ENCODE assay signal across 10 mouse cellular contexts in genomic region chr1:24225825-24226526, GRCm38 (mm10). TPM values are rescaled to one million over a fixed set of nuclear protein-coding genes. Genes with fewer than 3 reads are reported as not detected.
DNase-seq lines count a peak whose midpoint lies in the region; ATAC-seq and TF ChIP-seq lines count a peak whose summit lies in the region.
"Had no signal": no experiment of that assay in that cellular context is flagged by ENCODE, and none has a peak within 500 bp of the region (broad histone marks: within the 10 kb centered on the region; RNA-seq: fewer than 3 reads in every experiment).

No protein-coding gene starts in this region.

- no peaks in the 10 kb centered on the region for H3K9me3 ChIP-seq in lung, embryonic 14.5 days (ENCODE audit: low read depth, low read length)
- no peaks in the 10 kb centered on the region for H3K9me3 ChIP-seq in hindbrain, embryonic 10.5 days

- peaks cover 8% of the 10 kb centered on the region; the same call in 1 of the 2 replicates for H3K4me1 ChIP-seq in lung, embryonic 14.5 days (ENCODE audit: insufficient read depth)
- H3K4me1 ChIP-seq in hindbrain, embryonic 10.5 days (replicated peaks) = peaks cover 6% of the 10 kb centered on the region

- H3K27me3 ChIP-seq in lung, embryonic 14.5 days (ENCODE audit: insufficient read depth, low read length) = no peaks in the 10 kb centered on the region
- H3K27me3 ChIP-seq in hindbrain, embryonic 10.5 days (ENCODE audit: insufficient read depth, poor library complexity, severe bottlenecking) = no peaks in the 10 kb centered on the region

- no peak overlapping the region for H3K9ac ChIP-seq in lung, embryonic 14.5 days

- DNase-seq in lung, embryonic 14.5 days = peak; percentile 75
- no peak for DNase-seq in lung, postnatal 10 days
- peak; percentile 98 to 100 for DNase-seq in cerebellum, postnatal 14 days
- DNase-seq in hindbrain, embryonic 10.5 days (ENCODE audit: low spot score) = peak; percentile 21
- peak; percentile 34 for DNase-seq in right cerebral cortex, adult 18-20 months
- no peak for DNase-seq in urinary bladder, adult 18-20 months (ENCODE audit: low spot score in 2 of 2)
- DNase-seq in adrenal gland, adult (ENCODE audit: inconsistent age in 2 of 2, low spot score in 1 of 2) = no peak
- no peak for DNase-seq in c-Kit-positive CD71-positive TER-119-positive erythroid progenitor cells, embryonic 14.5 days (ENCODE audit: low spot score)

- H3K4me2 ChIP-seq in lung, embryonic 14.5 days = no peak overlapping the region

- WGBS in lung, embryonic 14.5 days = 67% methylated on average over 4 of the region's 4 CpGs
- 83% methylated on average over 4 of the region's 4 CpGs for WGBS in hindbrain, embryonic 10.5 days

- H3K4me3 ChIP-seq in lung, embryonic 14.5 days (ENCODE audit: low read depth, low read length) = no peak overlapping the region
- H3K4me3 ChIP-seq in hindbrain, embryonic 10.5 days = no peak overlapping the region

- peak; percentile 92 for ATAC-seq in lung, embryonic 14.5 days (ENCODE audit: insufficient read depth)
- ATAC-seq: Patski had no signal

- TF ChIP-seq CTCF in lung, embryonic 14.5 days (IDR thresholded peaks at IDR 0.05; ENCODE audit: low read depth) = no peak

- no peaks in the 10 kb centered on the region for H3K36me3 ChIP-seq in lung, embryonic 14.5 days (ENCODE audit: insufficient read depth)
- no peaks in the 10 kb centered on the region for H3K36me3 ChIP-seq in hindbrain, embryonic 10.5 days

- peak overlapping the region; percentile 10; the same call in 1 of the 2 replicates for H3K27ac ChIP-seq in lung, embryonic 14.5 days (ENCODE audit: low read depth)
- H3K27ac ChIP-seq in hindbrain, embryonic 10.5 days = no peak overlapping the region

RNA-seq across cellular contexts. Expression of gene Col9a1, which starts 48.6 kb away (rescaled TPM):
- polyA plus RNA-seq in lung, embryonic 14.5 days (2014; fragmentation: Nextera tagmentation; extraction: Ambion mirVana) = 5.7 and 7.7 TPM in 2 replicates
- polyA plus RNA-seq in hindbrain, embryonic 10.5 days (2016; fragmentation: Nextera tagmentation; extraction: Ambion mirVana) = 45.4 and 51.4 TPM in 2 replicates
- polyA plus RNA-seq: liver, adult 2 months; Patski had no signal

Comparison
In these comparisons a context has a peak if more than half of its experiments do, and no peak if none do; other contexts are left out.
1. DNase-seq: peak in lung, embryonic 14.5 days (single experiment), cerebellum, postnatal 14 days (2 of 2), hindbrain, embryonic 10.5 days (single experiment) and right cerebral cortex, adult 18-20 months (single experiment); none in lung, postnatal 10 days (single experiment), urinary bladder, adult 18-20 months (0 of 2), adrenal gland, adult (0 of 2) and c-Kit-positive CD71-positive TER-119-positive erythroid progenitor cells, embryonic 14.5 days (single experiment).